Mouse (Mus musculus) ES-E14 (cell line): ENCODE results near the gene Sall1. TPM values are rescaled to one million over a fixed set of nuclear protein-coding genes. Genes with fewer than 3 reads are reported as not detected.

Source experiments
- DNase-seq: peaks from one replicate; pipeline ENCODE4 v3.0.0-alpha.2; 2013; ENCODE audit warnings: low read depth, low spot score
- H3K27ac ChIP-seq: 2 replicates; pipeline ENCODE4 v1.5.1; 2012; ENCODE audit warnings: low read depth, mild to moderate bottlenecking, low read length, moderate library complexity, mixed read lengths; ENCODE audit not compliant: poor library complexity, insufficient read depth, severe bottlenecking
- H3K36me3 ChIP-seq: 2 replicates; pipeline ENCODE4 v1.6.1; 2012; ENCODE audit warnings: mild to moderate bottlenecking, low read length, moderate library complexity, mixed read lengths; ENCODE audit not compliant: control insufficient read depth, poor library complexity, insufficient read depth, severe bottlenecking
- H3K4me1 ChIP-seq, 2 experiments: fragments of 150-350 bp in 1 of 2; sonication (generic) in 1 of 2; 2 replicates each; pipeline ENCODE4 v1.6.1; 2012; ENCODE audit warnings: low read length in 2 of 2, mild to moderate bottlenecking in 1 of 2, mixed read lengths in 1 of 2; ENCODE audit not compliant: control insufficient read depth in 2 of 2, insufficient read depth in 2 of 2, poor library complexity in 1 of 2
- H3K4me3 ChIP-seq, 2 experiments: fragments of 150-350 bp in 1 of 2; sonication (generic) in 1 of 2; 2 replicates each; pipeline ENCODE4 v1.5.1; 2012; ENCODE audit warnings: low read length in 2 of 2, low read depth in 1 of 2, mild to moderate bottlenecking in 1 of 2, mixed read lengths in 1 of 2; ENCODE audit not compliant: insufficient read depth in 1 of 2, poor library complexity in 1 of 2, severe bottlenecking in 1 of 2
- H3K9ac ChIP-seq: 2 replicates; pipeline ENCODE4 v1.6.1; 2012; ENCODE audit warnings: low read depth, mild to moderate bottlenecking, low read length, mixed read lengths; ENCODE audit not compliant: poor library complexity, insufficient read depth, severe bottlenecking
- H3K9me3 ChIP-seq: fragments of 150-350 bp; sonication (generic); 2 replicates; pipeline ENCODE4 v1.6.1; 2012; ENCODE audit warnings: low read depth, mild to moderate bottlenecking, low read length; ENCODE audit not compliant: control insufficient read depth, insufficient read depth
- CHD2 ChIP-seq: IDR thresholded peaks from 2 replicates; pipeline ENCODE4 v1.6.1; 2014; ENCODE audit warnings: mild to moderate bottlenecking, low read depth, low read length, inconsistent platforms
- HCFC1 ChIP-seq: IDR thresholded peaks from 2 replicates; pipeline ENCODE4 v1.6.1; 2012; ENCODE audit warnings: low read length, inconsistent platforms, borderline replicate concordance; ENCODE audit not compliant: insufficient read depth
- MAFK ChIP-seq: IDR thresholded peaks from 2 replicates; pipeline ENCODE4 v1.6.1; 2014; ENCODE audit warnings: mild to moderate bottlenecking, low read depth, low read length, inconsistent platforms; ENCODE audit not compliant: insufficient read depth
- ZC3H11A ChIP-seq: IDR thresholded peaks from 2 replicates; pipeline ENCODE4 v1.6.1; 2012; ENCODE audit warnings: low read depth, mild to moderate bottlenecking, inconsistent platforms, low read length, borderline replicate concordance
- ZNF384 ChIP-seq: IDR thresholded peaks from 2 replicates; pipeline ENCODE4 v1.6.1; 2012; ENCODE audit warnings: low read depth, low read length, inconsistent platforms
- in situ Hi-C, 2 experiments: fragments of 600-800 bp; cut with MboI; formaldehyde crosslinking; loops; one replicate each; pipeline ENCODE4 v1.15.1; 2025; ENCODE audit warnings: low sequenced_read_pairs in 2 of 2, inconsistent platforms in 1 of 2; ENCODE audit not compliant: unreplicated experiment in 2 of 2
- total RNA-seq: library from RNA; depleted of rRNA; stranded (reverse); fragments of 300-350 nt; gene quantifications from 2 replicates; pipeline ENCODE4 v1.2.3, GENCODE M21; 2012

Sall1 gene
- total RNA-seq, 1 experiment, result 22.5 TPM

GRCm38 (mm10) chr8:89008784-89009183 lies 35.2 kb downstream of the Sall1 start:
- Histone ChIP-seq H3K4me3 (peak overlapping the region in 1 of 2 experiments; percentile 29; a peak in 1 of 4 replicates), H3K4me1 (peaks cover 17 to 31% of the 10 kb centered on the region in 2 experiments), H3K9ac (peak overlapping the region; percentile 52; the same call in 1 of the 2 replicates), H3K9me3 (no peaks in the 10 kb centered on the region), H3K36me3 (no peaks in the 10 kb centered on the region), H3K27ac (peak overlapping the region; percentile 67)
- no peak for DNase-seq
- in situ Hi-C loops, result no loop called here
- TF ChIP-seq ZNF384 (no peak), ZC3H11A (no peak), CHD2 (peak; percentile 68)

- Histone ChIP-seq H3K27ac (peak overlapping the region; percentile 97), H3K9me3 (no peaks in the 10 kb centered on the region), H3K9ac (peak overlapping the region; percentile 49; the same call in 1 of the 2 replicates), H3K4me3 (peak overlapping the region; percentile 61 to 64), H3K36me3 (no peaks in the 10 kb centered on the region), H3K4me1 (peaks cover 19 to 35% of the 10 kb centered on the region in 2 experiments)
- TF ChIP-seq ZC3H11A (0 out of 2 replicates have a peak, but pooled peaks have one; percentile 6), MAFK (no peak)
- in situ Hi-C loops, result no loop called here
- DNase-seq, result no peak
These were observed 36.8 kb downstream of the Sall1 start for GRCm38 (mm10) chr8:89007114-89007513.

GRCm38 (mm10) chr8:89006426-89006825 lies 37.5 kb downstream of the Sall1 start:
- no peaks in the 10 kb centered on the region for H3K9me3 ChIP-seq
- TF ChIP-seq ZC3H11A, result no peak
- TF ChIP-seq CHD2, result no peak
- no peak for TF ChIP-seq MAFK
- TF ChIP-seq ZNF384, result no peak
- TF ChIP-seq HCFC1, result no peak
- peak overlapping the region; percentile 70 for H3K9ac ChIP-seq
- peak overlapping the region; percentile 97 for H3K27ac ChIP-seq
- no peaks in the 10 kb centered on the region for H3K36me3 ChIP-seq
- H3K4me3 ChIP-seq, result peak overlapping the region; percentile 61 to 64
- DNase-seq, result no peak
- H3K4me1 ChIP-seq, result peaks cover 25 to 38% of the 10 kb centered on the region in 2 experiments
- in situ Hi-C loops, result no loop called here

- H3K27ac ChIP-seq, result peak overlapping the region; percentile 97
These were observed 38.2 kb downstream of the Sall1 start for GRCm38 (mm10) chr8:89005797-89006196.

More at GRCm38 (mm10) chr8:89005797-89006196, 38.2 kb downstream of the Sall1 start:
- no peak for TF ChIP-seq CHD2
- TF ChIP-seq MAFK, result no peak
- no peak for TF ChIP-seq ZC3H11A
- no peak; the same call in 1 of the 2 replicates for TF ChIP-seq HCFC1
- TF ChIP-seq ZNF384, result no peak
- no peaks in the 10 kb centered on the region for H3K36me3 ChIP-seq
- no peaks in the 10 kb centered on the region for H3K9me3 ChIP-seq
- H3K9ac ChIP-seq, result peak overlapping the region; percentile 70; the same call in 1 of the 2 replicates
- peaks cover 28 to 38% of the 10 kb centered on the region in 2 experiments for H3K4me1 ChIP-seq
- in situ Hi-C loops, result no loop called here
- peak overlapping the region; percentile 61 to 64 for H3K4me3 ChIP-seq
- DNase-seq, result no peak
